Mouse (Mus musculus) embryo, embryonic 11 days (tissue): ENCODE data around the gene Slc12a5.

Experiments
- DNase-seq: peaks from one replicate; pipeline ENCODE4 v3.0.0-alpha.2; 2015

Gene Slc12a5

GRCm38 (mm10) chr2:165034131-165035057, 73.8 kb downstream of the Slc12a5 start, which contains the start of gene Ncoa5:
Gene Ncoa5, minus strand, starts transcription at chr2:165034867.
- DNase-seq = peak; percentile 99

- no peak for DNase-seq
These were observed 74.4 kb downstream of the Slc12a5 start for GRCm38 (mm10) chr2:165035058-165035431.

DNA sequence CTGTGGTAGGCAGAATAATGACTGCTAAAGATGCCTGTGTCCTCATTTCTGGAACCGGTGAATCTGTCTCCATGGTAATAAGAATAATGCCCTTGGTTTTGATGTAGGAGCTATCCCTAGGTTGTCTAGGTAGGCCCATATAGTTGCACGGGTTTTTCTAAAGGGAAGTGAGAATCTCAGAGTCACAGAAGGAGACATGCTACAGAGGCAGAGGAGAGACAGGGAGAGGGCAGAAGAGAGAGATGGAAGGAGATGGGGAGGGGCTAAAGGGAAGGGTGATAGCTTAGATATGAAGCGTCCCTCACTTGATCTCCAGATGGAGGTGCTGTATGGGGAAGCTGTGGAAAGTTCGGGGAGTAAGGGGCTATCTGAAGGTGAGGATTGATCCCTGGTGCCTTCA, 76.8 kb downstream of the Slc12a5 start:
- DNase-seq = no peak

- DNase-seq = no peak
These were observed 81.5 kb downstream of the Slc12a5 start for GRCm38 (mm10) chr2:165042126-165042525.

GRCm38 (mm10) chr2:165043090-165043636, 82.6 kb downstream of the Slc12a5 start:
- peak; percentile 78 for DNase-seq

- DNase-seq = no peak
These were observed 83.1 kb downstream of the Slc12a5 start for GRCm38 (mm10) chr2:165043729-165044128.

DNA sequence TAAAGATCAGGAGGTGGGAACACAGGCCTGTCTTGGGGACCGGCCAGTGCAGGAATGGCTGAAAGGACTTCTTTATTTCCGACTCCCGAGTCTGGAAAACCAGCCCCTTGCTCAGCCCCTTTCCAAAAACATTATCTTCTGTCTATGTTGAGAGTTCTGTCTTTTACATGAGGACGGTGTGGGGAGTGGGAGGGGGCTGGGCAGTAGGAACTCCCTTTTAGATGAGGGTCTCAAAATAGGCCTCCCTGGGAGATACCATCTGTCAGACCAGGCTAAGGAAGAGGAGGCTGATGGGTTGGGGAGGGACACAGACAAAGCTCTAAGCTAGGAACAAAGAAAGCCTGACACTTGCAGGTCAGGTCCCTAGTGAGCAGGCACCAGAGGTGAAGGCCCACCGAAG, 88.4 kb downstream of the Slc12a5 start:
- DNase-seq = no peak
